Mouse (Mus musculus) adrenal gland, adult 8-10 months (tissue): ENCODE data around the gene Afg1l. TPM values are rescaled to one million over a fixed set of nuclear protein-coding genes. Genes with fewer than 3 reads are reported as not detected.

Experiments used
- DNase-seq: peaks from one replicate; pipeline ENCODE4 v3.0.0; 2022
- total RNA-seq, 4 experiments: library from RNA; stranded (reverse); gene quantifications; 2 replicates each; pipeline ENCODE4 v1.2.4; 2022

Gene Afg1l
- total RNA-seq, 4 experiments from 2014 or later, result 16.8 to 21.0 (median 18.7) TPM

DNA sequence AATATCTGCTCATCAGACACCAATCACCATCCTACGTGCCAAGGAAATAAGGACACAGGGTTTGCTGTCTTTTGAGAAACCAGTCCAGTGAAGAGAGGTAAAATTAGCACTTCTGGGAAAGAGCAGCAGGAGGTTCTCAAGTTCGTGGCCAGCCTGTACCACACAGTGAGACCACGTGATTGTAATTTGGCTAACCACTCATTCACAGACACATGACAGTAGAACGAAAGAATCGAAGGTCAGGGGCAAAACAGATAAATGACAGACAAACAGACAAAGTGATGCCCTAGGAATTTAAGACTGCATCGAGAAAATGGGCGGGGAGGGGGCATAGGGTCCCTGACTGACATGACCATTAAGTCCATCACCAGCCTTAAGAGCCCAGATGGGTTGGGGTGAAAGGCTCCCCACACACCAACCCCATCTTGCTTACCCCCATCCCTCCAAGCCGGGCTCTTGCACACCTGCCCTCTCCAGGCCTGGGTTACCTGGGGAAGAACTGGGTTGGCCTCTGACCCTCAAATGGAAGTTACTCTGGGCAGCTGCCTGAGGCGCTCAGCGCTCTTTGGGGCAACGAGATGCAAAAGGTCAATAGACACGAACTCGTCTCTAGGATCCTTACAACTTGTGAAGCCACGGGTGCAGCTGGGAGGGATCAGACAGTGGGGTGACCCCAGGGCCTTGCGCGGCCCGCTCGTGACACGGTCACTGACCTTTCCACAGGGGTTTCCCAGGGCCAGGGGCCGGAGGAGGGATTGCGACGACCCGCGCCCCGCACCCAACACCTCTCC is 620 bp downstream of the Afg1l start:
- no peak for DNase-seq

DNA sequence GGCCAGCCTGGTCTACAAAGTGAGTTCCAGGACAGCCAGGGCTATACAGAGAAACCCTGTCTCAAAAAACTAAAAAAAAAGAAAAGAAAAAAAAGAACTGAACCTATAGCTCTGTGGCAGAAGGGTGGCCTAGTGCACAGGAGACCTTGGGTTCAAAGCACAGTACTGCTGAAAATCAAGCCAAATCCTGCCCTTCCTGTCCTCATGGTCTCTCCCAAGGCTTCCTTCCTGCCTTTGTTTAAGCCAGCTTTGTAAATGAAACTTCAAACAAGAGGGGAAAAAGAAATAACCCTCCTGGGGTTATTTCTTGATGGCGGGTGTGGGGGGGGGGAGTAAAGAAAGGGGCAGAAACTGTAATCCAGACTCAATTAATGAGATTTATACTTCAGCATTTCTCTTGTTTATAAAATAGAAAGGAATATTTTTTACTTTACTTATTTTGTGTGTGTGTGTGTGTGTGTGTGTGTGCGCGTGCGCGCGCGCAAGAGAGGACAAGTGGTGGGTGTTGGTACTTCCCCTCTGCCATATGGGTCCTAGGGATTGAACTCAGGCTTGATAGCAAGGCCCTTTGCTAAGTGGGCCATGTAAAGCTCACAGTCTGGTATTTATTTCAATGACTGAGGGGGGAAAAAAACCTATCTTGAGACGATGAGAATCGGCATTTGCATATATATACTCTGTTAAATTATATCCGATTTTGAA is 1.4 kb downstream of the Afg1l start:
- DNase-seq, result no peak

DNA sequence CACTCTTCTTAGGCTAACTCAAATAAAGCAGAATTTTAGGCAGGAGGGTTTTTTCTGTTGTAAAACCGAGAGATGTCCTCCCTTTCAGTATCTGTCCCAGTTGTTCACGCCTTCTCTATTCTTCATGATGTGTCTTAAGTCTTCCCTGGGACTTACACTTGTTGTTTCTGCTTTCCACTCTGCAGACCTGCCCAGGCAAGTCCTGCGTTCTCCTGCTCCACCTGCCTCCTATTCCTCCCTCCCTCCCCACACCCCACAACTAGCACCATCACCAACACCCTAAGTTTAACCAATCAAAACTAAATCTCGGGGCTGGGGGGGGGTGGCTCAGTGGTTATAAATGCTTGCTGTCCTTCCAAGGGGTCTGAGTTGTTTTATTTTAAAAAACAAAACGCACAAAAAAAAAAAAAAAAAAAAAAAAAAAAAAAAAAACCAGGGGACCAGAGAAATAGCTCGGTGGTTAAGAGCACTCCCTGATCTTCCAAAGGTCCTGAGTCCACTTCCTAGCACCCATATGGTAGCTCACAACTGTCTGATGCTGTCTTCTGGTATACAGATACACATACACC is 3.3 kb downstream of the Afg1l start:
- no peak for DNase-seq

DNA sequence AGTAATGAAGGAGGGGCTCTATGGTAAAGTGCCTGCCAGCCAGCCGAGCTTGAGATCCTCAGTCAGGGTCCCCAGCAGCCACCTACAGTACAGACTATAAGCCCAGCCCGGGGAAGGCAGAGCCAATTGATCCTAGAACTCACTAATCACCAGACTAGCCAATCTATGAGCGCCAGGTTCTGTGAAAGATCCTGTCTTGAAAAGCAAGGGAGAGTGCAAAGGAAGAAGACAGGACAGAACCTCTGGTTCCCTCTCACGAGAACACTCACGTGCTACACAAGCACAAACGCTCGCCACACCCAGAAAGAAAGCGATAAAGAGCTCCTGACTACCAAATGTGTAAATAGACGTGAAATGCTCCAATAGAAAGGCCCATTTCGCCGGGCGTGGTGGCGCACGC is 13.6 kb downstream of the Afg1l start:
- no peak for DNase-seq

DNA sequence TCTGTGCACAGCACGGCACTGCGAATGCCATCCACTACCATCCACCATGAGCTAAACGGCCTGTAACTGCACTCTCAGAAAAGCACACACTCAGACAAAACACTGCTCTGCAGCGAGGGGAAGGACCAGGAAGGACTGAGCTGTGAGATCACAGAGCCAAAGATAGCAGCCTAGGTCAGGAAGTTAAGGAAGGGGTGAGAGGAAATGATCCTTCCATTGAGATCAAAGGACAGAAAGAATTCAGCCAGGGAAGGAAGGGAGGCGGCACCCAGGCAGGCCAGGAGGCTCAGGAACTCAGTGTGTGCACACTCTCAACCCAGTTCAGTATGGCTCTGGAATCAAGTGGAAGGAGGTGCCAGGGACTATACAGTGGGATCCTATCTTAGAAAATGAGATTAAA is 14.1 kb downstream of the Afg1l start:
- no peak for DNase-seq

DNA sequence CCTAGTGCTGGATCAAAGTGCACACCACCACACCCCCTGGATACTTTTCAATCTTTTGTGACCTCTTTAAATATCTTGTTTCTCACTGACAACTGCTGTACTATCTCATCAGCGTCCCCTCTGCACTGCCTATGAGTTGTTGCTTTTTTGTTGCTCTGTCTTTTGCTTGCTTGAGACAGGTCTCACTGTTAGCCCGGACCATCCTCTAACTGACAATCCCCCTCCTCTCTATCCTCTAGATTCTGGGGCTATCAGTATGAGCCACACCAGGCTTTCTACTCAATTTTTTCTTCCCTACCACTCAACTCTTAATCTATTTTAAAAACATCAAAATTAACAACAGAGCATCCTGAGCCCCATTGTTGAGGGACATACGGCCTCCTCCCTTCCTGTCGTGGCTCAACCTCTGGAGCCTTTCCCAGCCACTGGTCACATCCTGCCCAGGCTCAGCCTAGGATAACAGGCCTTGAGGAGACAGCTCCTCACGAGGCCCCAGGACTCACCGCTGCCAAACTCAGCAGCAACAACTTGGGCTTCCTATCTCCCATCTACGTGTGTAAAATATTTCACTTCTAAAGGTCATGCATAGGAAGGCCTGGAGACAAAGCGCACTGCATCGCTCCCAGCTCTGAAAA is 20.7 kb downstream of the Afg1l start:
- peak; percentile 56 for DNase-seq

DNA sequence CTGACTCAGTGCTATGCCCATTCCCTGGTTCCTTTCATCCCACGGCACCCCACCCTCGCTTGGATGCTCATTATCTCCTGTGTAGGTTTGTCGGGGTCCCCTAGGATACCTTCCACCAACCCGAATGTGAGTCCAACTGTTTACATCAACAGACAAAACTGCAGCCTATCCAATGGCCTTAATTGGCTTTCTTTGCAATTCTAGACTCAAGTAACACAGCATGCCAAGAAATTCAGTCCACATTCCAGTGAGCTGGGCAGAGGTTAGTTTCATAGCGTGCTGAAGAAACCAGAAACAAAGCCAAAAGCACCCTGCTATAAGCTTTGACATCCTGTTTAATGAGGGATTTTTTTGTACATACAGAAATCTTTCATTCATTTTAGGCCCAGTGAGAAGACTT is 22.4 kb downstream of the Afg1l start:
- no peak for DNase-seq

DNA sequence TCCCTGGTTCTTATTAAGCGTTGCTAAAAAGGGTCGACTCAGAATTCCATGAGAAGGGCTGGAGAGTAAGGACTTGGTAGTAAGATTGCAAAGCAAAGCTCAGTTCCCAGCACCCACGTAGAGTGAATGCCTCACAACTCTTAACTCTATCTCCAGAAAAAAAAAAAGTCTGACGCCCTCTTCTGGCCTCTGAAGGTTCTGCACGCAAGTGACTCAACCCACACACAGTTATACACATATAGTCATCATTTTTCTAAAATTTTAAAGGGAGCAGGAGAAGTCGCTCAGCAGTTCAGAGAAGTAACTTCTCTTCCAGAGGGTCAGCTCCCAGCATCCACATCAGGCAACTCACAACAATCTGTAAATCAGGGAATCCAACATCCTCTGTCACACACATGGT is 23.7 kb downstream of the Afg1l start:
- DNase-seq, result no peak

DNA sequence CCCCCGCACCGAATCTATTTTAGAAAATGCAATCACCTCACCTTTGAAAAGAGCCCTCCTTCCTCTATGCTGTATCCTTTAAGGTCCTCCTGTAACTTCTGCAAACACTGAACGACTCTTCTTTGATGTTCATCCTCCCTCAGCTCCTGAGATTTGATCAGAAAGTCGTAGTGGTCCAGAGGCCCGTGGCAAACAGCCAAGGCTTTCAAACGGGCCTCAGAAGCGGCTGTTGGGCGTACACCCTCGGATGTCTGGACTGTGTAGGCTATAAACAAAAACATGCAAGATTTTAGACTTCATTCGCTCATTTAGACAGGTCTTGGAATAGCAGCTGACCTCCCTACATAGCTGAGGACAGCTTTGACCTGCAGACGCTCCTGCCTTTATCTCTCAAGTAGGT is 24.1 kb downstream of the Afg1l start:
- no peak for DNase-seq

DNA sequence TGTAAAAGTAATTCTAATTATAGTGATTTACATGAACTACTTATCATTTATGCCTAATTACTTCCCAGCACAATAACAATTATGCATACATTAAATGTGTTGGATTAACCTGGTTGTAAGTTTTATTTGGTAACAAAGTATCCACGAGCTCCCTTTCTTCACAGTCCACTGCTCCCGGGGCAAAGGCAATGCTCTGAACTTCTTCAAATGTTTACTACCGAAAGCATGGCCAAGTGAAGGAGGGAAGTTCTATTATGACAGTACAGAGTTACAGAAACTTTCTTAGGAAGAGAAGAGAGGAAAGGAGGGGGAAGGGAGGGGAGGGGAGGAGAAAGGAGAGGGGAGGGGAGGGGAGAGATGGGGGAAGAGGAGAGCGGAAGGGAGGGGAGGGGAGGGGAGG is 28.7 kb downstream of the Afg1l start:
- no peak for DNase-seq

DNA sequence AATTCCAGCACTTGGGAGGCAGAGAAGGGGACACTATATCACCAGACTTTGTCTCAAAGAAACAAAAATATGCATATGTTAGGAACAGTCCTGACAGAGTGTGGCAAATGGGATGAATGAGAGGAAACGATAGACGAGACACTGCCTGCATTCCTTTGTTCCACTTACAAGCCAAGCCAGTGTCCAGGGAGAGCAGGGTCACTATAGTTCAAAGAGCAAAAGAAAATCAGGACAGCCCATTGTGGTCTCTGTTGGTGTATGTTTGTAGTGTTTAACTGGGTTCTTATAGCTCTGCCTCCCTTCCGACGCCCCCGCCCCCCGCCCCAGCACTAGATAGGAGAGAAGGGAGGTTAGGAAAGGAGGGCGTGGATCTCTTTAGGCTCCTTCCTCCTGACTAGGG is 30.0 kb downstream of the Afg1l start:
- DNase-seq, result no peak

DNA sequence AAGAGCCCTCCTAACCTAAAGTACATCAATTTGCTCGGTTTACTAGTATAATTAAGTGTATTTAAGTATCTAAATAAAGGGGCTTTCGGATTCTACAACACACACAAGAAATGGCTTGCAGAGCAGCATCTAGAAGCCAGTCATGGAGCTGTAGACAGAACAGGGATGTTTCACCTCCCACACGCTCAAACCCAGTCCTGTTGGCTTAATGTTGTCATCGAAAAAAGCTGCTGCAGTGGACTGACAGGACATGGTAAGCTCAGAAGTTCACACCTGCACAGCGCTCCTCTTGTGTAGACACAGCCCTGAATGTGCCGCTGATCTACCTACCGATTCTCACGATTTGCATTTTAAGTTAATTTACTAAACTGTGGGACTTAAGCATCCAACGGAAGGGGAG is 32.2 kb downstream of the Afg1l start:
- DNase-seq, result no peak

DNA sequence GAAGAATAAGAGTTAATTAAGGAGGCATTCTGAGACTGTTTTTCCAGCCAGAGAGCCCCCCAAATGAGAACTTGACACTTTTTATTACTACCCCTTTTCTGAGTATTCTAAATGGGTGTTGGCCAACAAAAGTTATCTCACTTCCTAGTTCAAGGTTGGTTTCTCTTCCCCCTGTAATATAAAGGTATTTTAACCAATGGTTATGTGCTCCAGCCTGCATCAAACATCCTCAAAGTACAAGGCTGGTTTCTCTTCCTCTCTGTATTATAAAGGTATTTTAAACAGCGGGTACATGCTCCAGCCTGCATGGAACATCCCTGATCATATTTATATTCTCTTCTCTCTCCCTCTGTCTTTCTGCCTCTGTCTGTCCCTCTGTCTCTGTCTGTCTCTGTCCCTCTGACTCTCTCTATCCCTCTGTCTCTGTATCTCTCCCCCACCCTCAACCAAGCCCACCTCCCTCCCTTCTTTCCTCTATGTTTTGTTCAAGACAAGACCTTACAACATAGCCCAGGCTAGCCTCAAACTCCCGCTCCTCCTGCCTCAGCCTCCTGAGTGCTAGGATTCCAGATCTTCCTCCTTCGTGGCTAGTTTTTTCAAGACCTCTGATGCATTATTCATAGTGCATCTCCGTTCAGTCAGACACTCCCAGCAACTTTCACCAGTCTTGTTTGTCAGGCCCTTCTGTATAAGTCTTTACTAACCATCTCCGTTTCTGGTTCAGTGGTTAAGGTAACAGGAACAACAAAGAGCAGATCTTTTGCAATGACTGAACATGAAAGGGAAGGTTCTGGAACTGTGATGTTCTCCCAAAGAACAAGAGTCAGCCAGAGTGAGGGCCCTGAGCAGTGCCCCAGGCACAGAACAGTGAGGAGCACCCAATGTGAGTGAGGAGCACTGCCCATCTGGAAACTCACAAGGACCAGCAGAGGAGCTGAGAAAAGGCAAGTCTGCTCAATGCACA is 41.2 kb downstream of the Afg1l start:
- no peak for DNase-seq

DNA sequence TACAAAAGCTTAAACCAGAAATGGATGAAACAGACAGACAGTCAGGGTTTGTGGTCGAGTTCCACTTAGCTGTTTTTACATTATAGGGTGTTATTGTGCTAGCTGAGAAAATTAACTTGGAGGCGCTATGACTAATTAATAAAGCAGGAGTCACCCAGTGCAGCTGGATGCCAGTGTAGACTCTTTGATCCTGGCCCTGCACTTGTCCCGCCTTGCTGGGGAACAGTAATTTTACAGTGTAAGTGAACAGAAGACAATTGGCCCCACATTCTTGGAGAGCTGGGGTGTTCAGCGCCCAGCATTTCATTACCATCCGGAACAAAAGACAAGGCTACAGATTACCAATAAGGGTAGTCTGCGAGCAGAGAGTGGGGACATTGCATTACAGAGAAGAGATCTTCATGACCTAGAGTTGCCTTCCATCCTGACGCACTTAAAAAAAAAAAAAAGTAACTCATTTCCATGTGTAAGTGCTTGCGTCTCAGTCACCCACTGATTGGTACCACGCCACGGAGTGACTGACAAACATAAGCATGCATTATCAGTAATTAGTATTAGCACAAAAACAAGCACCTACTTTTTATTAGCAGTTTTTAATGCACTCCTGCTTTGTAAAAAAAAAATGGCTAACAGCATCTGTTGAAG is 60.7 kb downstream of the Afg1l start:
- DNase-seq, result no peak

DNA sequence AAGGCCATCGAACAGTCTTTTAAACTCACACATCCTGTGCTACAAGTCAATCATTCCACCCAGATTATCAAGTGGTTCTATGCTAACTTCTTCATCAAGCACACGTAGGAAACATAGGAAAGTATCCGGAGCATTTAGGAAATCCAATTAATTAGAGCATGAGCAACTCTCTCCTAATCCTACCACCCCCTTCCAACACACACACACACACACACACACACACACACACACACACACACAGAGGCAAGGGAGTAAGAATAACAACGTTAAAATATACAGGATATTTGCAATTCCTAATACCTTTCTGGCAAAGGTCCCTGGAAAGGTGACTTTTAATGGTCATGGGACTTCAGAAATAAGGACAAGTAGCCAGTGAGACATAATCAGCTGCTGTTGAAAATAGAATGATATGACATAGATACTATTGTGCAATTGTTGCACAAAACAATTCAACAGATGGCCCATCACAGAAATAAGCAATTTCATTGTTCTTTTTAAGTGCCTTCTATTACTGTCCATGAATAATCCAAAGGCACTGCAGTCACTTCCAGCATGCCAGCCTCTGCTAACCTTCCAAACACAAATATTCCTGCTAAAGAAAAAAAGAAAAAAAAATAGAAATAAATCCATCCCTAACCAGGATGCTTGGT is 62.4 kb downstream of the Afg1l start:
- DNase-seq, result no peak

DNA sequence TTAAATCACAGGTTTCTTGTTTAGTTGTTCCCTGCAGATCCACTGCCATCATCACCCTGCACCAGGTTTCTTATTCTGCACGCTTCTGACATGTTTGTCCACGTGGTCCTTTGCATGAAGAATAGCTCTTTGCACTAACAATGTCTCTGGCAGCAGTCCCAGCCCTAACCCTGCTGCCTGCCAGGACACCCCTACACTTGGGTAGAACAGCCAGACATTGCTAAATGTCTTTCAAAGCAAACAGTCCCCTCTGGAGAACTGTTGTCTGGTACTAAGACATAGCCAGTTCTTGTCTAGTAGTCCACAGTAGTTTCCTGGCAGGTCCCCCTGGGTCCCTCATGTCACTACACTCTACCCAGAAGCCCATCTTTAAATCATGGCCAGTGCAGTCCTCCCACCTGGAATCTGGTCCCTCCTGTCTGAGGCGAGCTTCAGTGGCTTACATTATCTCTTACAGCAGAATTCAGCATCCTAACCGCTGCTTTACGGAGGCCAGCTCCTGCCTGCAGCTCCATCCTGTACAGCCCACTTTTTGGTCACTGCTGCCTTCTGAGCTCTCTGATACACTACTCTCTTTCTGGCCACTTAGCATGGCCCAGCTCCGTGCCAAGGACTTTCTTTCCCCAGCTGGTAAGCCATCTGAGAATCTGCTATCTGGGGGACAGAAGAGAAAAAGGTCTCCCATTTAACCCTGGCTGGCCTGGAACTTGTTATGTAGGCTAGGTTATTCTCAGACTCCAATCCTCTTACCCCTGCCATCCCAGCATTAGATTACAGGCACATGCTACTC is 67.4 kb downstream of the Afg1l start:
- no peak for DNase-seq

DNA sequence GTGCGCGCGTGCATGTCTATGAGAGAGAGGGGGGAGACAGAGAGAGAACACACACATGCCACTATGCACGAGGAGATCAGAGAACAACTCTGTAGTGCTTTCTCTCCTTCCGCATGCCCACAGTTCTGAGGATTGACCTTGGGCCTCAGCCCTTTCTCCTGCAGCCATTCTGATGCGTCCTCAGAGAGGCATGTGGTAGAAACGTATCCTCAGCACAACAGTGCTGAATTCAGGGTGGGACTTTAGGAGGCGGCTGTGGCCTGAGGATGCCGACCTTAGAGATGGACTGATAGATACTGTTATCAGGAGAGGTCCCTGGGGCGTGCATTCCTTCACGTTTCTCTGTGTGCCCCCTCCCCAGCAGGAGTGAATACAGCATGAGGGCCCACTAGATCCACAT is 87.9 kb downstream of the Afg1l start:
- no peak for DNase-seq

DNA sequence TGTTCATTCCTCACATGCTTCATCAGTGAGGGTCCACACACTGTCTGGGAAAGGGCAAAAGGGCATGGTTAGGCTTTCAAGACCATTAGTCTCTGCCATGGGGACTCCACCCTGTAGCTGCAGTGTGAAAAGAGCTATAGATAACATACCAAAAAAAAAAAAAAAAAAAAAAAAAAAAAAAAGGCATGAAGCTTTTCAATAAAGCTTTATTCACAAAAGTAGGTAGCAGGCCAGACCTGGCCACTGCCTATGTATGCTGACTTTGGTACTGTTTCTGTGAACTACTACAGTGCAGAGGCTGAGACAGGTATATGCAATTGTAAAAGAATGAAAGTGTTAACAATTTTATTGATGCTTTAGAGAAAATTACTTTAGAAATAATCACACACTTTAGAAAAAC is 90.2 kb downstream of the Afg1l start:
- DNase-seq, result no peak

DNA sequence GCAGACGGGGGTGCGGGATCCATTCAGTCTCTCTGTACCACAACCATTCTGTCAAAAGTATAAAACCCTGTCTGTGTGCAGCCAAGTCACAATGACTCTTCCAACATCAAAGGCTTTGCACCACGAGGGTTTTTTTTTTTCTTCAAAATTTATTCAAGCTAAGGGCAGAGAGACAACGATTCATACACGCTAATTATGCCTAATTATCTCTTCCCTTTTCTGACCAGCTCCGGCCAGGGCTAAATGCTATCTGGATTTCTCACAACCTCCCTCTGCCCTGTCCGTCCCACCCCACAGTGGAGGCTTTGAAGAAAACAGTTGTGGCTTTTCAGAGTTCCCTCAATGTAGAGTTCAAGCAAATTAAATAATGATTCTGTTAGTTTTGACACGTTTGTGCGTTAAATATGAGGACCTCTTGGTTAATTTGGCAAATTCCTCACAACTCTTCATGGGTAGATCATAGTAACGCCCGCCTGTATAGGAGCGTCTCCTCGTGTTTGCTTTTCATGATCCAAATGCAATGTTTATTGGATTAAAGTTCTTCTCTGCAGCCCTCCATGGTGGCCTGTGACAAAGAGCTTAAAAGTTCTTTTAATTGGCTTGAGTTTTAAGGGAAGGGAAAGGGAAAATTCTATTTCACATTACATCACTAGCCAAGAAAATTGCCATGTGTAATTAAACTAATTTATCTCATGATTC is 93.3 kb downstream of the Afg1l start:
- no peak for DNase-seq

DNA sequence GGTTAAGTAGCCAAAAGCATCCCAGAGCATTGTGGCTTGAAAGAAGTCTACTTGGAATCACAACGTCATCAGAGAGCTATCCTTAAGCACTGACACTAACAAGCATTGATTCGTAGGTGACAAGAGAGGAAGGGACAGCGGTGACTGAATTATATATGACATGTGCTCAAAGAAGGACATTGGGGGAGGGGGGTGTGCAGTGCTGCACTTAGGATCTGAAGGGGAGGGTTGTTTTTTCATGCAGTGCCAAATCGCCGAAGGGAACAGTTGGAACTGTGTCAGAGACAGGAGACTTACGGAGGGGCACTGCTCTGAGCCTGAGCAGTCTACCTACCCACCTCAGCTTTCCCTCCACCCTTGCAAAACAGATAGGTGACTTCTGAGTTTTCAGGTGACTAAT is 94.7 kb downstream of the Afg1l start:
- DNase-seq, result no peak
